Mouse (Mus musculus) midbrain, postnatal 0 days (tissue): ENCODE measurements at regions not wholly inside any gene's neighbourhood (a gene's known extent, or its start where the extent isn't known, plus 50 kb on each side); places are given as distances from the start of the nearest gene placed in this dataset.

Experiments
- ATAC-seq: fragments of 200-750 bp; cut with Nextera tagmentation; 2 replicates; pipeline ENCODE4 v1.8.0; 2017; ENCODE audit warnings: moderate number of reproducible peaks, mild to moderate bottlenecking, moderate TSS enrichment, moderate library complexity; ENCODE audit not compliant: low FRiP score
- DNase-seq: peaks from one replicate; pipeline ENCODE4 v3.0.0-alpha.2; 2015; ENCODE audit warnings: low spot score
- H3K27ac ChIP-seq: fragments of 300-500 bp; sonication (generic); 2 replicates; pipeline ENCODE4 v1.5.1; 2014; ENCODE audit warnings: low read depth, mild to moderate bottlenecking, low read length, mixed read lengths
- H3K27me3 ChIP-seq: fragments of 300-500 bp; sonication (generic); 2 replicates; pipeline ENCODE4 v1.6.1; 2014; ENCODE audit warnings: low read length, control low read depth, mixed read lengths; ENCODE audit not compliant: insufficient read depth
- H3K36me3 ChIP-seq: fragments of 300-500 bp; sonication (generic); 2 replicates; pipeline ENCODE4 v1.6.1; 2014; ENCODE audit warnings: low read length, control low read depth, mixed read lengths; ENCODE audit not compliant: insufficient read depth
- H3K4me1 ChIP-seq: fragments of 300-500 bp; sonication (generic); 2 replicates; pipeline ENCODE4 v1.6.1; 2014; ENCODE audit warnings: mild to moderate bottlenecking, control low read depth, antibody characterized with exemption, low read length, mixed read lengths; ENCODE audit not compliant: insufficient read depth
- H3K4me2 ChIP-seq: fragments of 300-500 bp; sonication (generic); 2 replicates; pipeline ENCODE4 v1.6.1; 2014; ENCODE audit warnings: low read depth, mild to moderate bottlenecking, low read length, mixed read lengths; ENCODE audit not compliant: poor library complexity, severe bottlenecking
- H3K4me3 ChIP-seq: fragments of 300-500 bp; sonication (generic); 2 replicates; pipeline ENCODE4 v1.5.1; 2014; ENCODE audit warnings: low read depth, mild to moderate bottlenecking, low read length, moderate library complexity
- H3K9ac ChIP-seq: fragments of 300-500 bp; sonication (generic); replicated peaks from 2 replicates; pipeline ENCODE4 v1.6.1; 2014; ENCODE audit warnings: mild to moderate bottlenecking, low read length, moderate library complexity, mixed read lengths; ENCODE audit not compliant: poor library complexity, severe bottlenecking
- H3K9me3 ChIP-seq: fragments of 300-500 bp; sonication (generic); 2 replicates; pipeline ENCODE4 v1.6.1; 2016; ENCODE audit warnings: low read length, control low read depth
- CTCF ChIP-seq: IDR thresholded peaks from 2 replicates; pipeline ENCODE4 v1.5.1; 2016; ENCODE audit warnings: antibody characterized with exemption, mild to moderate bottlenecking
- WGBS: fragments of 180-500 bp; shearing (Covaris S2); extraction: QIAGEN DNeasy Blood & Tissue Kit; methylation state at CpG from one replicate; pipeline ENCODE4 v1.1.7; 2014; 5-methylcytosine and 5-hydroxymethylcytosine counted together

DNA sequence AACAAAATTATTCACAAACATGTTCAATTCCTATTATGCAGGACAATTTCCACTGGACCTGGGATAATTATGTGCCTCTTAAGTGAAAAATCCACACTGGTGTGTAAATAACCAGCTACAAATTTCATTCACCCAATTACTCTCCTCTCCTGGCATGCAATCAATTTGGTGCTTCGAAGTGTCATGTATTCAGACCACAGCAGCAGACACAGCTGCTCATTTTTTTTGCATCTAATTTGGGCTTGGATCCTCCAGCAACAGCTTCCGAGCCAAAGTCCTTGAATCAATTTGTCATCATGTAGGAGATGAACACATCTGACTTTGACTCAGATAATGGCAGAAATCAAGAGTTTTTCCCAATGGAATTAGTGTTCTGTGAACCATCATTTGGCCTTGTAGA lies 113.1 kb upstream of the Tnfsf11 start:
- Histone ChIP-seq H3K27me3 (no peaks in the 10 kb centered on the region), H3K4me2 (no peak overlapping the region), H3K4me1 (no peaks in the 10 kb centered on the region), H3K36me3 (no peaks in the 10 kb centered on the region), H3K4me3 (no peak overlapping the region), H3K27ac (no peak overlapping the region), H3K9me3 (no peaks in the 10 kb centered on the region), H3K9ac (no peak overlapping the region)
- DNase-seq (peak; percentile 40), ATAC-seq (no peak)
- TF ChIP-seq CTCF: no peak
- 48% methylated on average over 2 of the region's 2 CpGs for WGBS

DNA sequence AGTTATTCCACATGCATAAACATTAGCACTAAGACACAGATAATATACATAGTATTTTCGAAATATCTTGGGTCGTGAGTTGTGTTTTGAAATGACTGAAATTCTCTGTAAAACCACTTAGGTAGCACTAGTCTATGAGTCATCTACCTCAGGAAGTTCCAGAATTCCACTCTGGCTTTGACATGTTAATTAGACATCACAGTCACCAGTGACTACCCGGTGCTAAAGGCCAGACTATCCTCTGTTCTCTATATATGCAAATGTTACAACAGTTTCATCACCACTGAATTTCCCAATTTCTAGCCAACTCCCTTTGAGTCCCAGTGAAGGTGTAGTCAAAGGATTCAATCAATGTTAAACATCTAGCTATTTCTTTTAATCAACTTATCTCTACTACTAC lies 112.3 kb upstream of the Tnfsf11 start:
- H3K4me3 ChIP-seq: no peak overlapping the region
- no peak for TF ChIP-seq CTCF
- H3K4me2 ChIP-seq: no peak overlapping the region
- H3K36me3 ChIP-seq: no peaks in the 10 kb centered on the region
- no peak overlapping the region for H3K27ac ChIP-seq
- no peaks in the 10 kb centered on the region for H3K4me1 ChIP-seq
- no peaks in the 10 kb centered on the region for H3K9me3 ChIP-seq
- no peak for ATAC-seq
- no peak overlapping the region for H3K9ac ChIP-seq
- H3K27me3 ChIP-seq: no peaks in the 10 kb centered on the region
- 76% methylated on average over 3 of the region's 3 CpGs for WGBS
- no peak for DNase-seq

DNA sequence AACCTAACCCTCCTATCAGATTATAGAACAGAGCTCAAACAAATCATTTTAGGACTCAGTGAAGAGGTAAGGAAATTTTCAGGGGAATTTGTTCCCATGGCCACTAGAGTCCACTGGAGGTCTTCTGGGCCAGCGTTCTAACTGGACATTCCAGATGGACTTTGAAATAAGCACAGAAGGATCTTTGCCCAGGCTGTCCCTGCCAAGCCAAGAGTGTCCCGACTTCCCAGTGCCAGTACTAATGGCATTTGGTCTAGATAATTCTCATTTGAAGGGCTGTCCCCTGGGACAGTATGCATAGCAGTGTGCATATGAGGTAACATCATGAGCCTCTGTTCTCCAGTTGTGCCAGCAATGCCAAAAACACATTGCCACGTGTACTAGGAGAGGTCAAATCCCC lies 97.7 kb upstream of the Tnfsf11 start:
- 77% methylated on average over 3 of the region's 3 CpGs for WGBS
- Histone ChIP-seq H3K36me3 (no peaks in the 10 kb centered on the region), H3K27me3 (no peaks in the 10 kb centered on the region), H3K4me2 (no peak overlapping the region), H3K4me1 (no peaks in the 10 kb centered on the region), H3K9ac (no peak overlapping the region), H3K27ac (no peak overlapping the region), H3K9me3 (no peaks in the 10 kb centered on the region), H3K4me3 (no peak overlapping the region)
- no peak for TF ChIP-seq CTCF
- ATAC-seq (no peak), DNase-seq (no peak)

GRCm38 (mm10) chr14:78397914-78398313 lies 90.1 kb upstream of the Tnfsf11 start:
- no peak overlapping the region for H3K4me3 ChIP-seq
- H3K27ac ChIP-seq: no peak overlapping the region
- 75% methylated on average over 2 of the region's 2 CpGs for WGBS
- no peaks in the 10 kb centered on the region for H3K36me3 ChIP-seq
- ATAC-seq (no peak), DNase-seq (no peak)
- TF ChIP-seq CTCF: no peak
- H3K9me3 ChIP-seq: no peaks in the 10 kb centered on the region
- no peak overlapping the region for H3K9ac ChIP-seq
- no peaks in the 10 kb centered on the region for H3K27me3 ChIP-seq
- no peak overlapping the region for H3K4me2 ChIP-seq
- H3K4me1 ChIP-seq: no peaks in the 10 kb centered on the region

- no peak overlapping the region for H3K4me2 ChIP-seq
- H3K27me3 ChIP-seq: no peaks in the 10 kb centered on the region
- H3K9ac ChIP-seq: no peak overlapping the region
- H3K36me3 ChIP-seq: no peaks in the 10 kb centered on the region
- no peak for TF ChIP-seq CTCF
- ATAC-seq (no peak), DNase-seq (no peak)
- H3K4me3 ChIP-seq: no peak overlapping the region
- WGBS: 94% methylated on average over 6 of the region's 6 CpGs
- H3K4me1 ChIP-seq: no peaks in the 10 kb centered on the region
- H3K9me3 ChIP-seq: no peaks in the 10 kb centered on the region
- no peak overlapping the region for H3K27ac ChIP-seq
Observed at GRCm38 (mm10) chr14:78395631-78396030, 87.8 kb upstream of the Tnfsf11 start.

DNA sequence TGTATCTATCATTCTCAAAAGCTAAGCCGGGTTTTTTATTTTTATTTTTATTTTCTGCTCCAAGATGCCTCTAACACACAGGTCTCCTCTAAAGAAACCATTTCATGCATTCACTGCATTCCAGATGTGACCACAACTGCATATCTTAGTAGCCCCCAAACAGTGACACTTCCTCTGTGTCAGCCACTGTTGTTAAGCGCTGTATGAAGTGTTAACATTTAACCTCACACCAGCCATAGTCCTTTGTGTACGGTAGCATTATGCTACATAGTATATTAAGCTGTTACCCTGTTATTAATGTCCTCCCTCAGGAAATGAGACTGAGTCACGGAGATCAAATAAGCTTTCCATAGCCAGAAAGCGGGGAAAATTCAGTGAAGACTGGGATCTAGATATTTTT lies 79.2 kb upstream of the Tnfsf11 start:
- Histone ChIP-seq H3K9ac (no peak overlapping the region), H3K9me3 (no peaks in the 10 kb centered on the region), H3K36me3 (no peaks in the 10 kb centered on the region), H3K4me1 (no peaks in the 10 kb centered on the region), H3K27me3 (no peaks in the 10 kb centered on the region), H3K27ac (no peak overlapping the region), H3K4me2 (no peak overlapping the region), H3K4me3 (no peak overlapping the region)
- DNase-seq (no peak), ATAC-seq (no peak)
- 79% methylated on average over 5 of the region's 5 CpGs for WGBS
- TF ChIP-seq CTCF: no peak

GRCm38 (mm10) chr14:78384370-78384769 lies 76.5 kb upstream of the Tnfsf11 start:
- no peak for TF ChIP-seq CTCF
- H3K27ac ChIP-seq: no peak overlapping the region
- no peak for DNase-seq
- WGBS: 88% methylated on average over 1 of the region's 1 CpGs
- no peak overlapping the region for H3K4me3 ChIP-seq
- no peaks in the 10 kb centered on the region for H3K36me3 ChIP-seq
- H3K9me3 ChIP-seq: no peaks in the 10 kb centered on the region
- no peak overlapping the region for H3K9ac ChIP-seq
- H3K4me1 ChIP-seq: no peaks in the 10 kb centered on the region
- ATAC-seq: no peak
- H3K27me3 ChIP-seq: no peaks in the 10 kb centered on the region
- no peak overlapping the region for H3K4me2 ChIP-seq
